Mouse (Mus musculus) T-cell, adult 66 days (primary cell): ENCODE measurements around the gene Thrsp. TPM values are rescaled to one million over a fixed set of nuclear protein-coding genes. Genes with fewer than 3 reads are reported as not detected.

Experiments used
- total RNA-seq, 2 experiments: library from RNA; stranded (reverse); gene quantifications; 3 replicates in 1 of 2; 4 replicates in 1 of 2; pipeline ENCODE4 v1.2.4; 2023

Thrsp gene
- not detected for total RNA-seq

GRCm38 (mm10) chr7:97416906-97417777 is at the start of gene Thrsp:
Thrsp (minus strand) TSS chr7:97417730.

GRCm38 (mm10) chr7:97451023-97451422 is 33.5 kb upstream of the Thrsp start, which contains the start of gene Kctd14:
Kctd14 (plus strand) TSS chr7:97451323.

GRCm38 (mm10) chr7:97399960-97400715 is 17.4 kb downstream of the Thrsp start, which contains the start of gene Ndufc2:
Ndufc2 (plus strand) TSS chr7:97400003.

Other genes starting within 250 kb of the Thrsp start
- gene Usp35, start 85.7 kb downstream of the Thrsp start, total RNA-seq = 1 to 10 TPM; 5.4 to 5.8 TPM
- gene Kctd21, start 85.4 kb downstream of the Thrsp start, total RNA-seq = 1 to 10 TPM; 1.1 to 1.8 TPM
- gene Alg8, start 46.1 kb downstream of the Thrsp start, total RNA-seq = 10 to 100 TPM; 13.1 to 13.2 TPM
- 10 to 100 TPM; 51.1 to 59.0 TPM for gene Ndufc2, start 17.7 kb downstream of the Thrsp start, total RNA-seq
- 1 to 10 TPM in 1 of 2 experiments, under 1 TPM in 1; 0.52 to 1.6 TPM for gene Kctd14, start 33.6 kb upstream of the Thrsp start, total RNA-seq
- gene Ints4, start 63.2 kb upstream of the Thrsp start, total RNA-seq = 10 to 100 TPM; 40.2 to 42.4 TPM
- 10 to 100 TPM; 13.8 to 15.2 TPM for gene Aamdc, start 161.8 kb upstream of the Thrsp start, total RNA-seq
- gene Rsf1, start 162.2 kb upstream of the Thrsp start, total RNA-seq = 10 to 100 TPM; 65.1 to 75.9 TPM